Mouse (Mus musculus) thymus, adult 18-20 months (tissue): ENCODE measurements around the gene Stra8.

Experiments
- DNase-seq, 2 experiments: peaks; one replicate each; pipeline ENCODE4 v3.0.0; 2022; ENCODE audit warnings: mixed read lengths in 2 of 2

Stra8 gene

DNA sequence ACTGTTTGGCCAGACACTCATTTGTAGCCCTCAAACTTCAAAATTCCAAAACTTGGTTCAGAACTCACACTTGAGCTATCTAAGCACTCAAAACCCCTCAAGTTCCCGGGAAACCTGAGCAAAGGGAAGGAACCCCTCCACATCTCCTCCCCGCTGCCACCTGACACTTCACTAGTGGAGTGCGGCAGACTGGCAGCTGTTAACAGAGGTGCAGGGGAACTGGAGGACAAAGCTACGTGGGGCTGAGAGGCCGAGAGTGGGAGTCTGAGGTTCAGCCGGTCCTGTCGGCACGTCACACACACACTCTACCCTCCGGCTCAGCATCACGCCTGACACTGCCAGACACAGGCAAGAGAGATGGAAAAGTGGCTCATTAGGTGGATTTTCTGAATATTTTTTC lies 16.1 kb upstream of the Stra8 start:
- no peak for DNase-seq

DNA sequence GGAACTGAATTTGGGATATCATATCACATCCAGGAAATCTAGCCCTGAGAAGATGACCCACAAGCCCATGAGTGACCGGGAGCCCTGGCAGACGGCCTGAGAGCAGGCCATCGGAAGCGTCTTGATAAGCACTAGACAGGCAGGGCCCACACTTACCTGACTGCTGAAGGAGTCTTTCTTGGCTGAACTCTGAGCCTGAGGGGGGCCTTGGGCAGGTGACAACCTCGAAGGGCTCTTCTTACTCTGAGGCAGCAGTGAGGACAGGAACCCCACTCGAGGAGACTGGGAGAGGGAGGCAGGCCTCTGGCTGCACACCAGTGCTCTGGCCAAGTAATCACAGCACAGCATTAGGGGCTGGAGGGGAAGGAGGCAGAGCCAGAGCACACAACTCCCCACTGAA lies 15.6 kb upstream of the Stra8 start:
- DNase-seq: no peak

DNA sequence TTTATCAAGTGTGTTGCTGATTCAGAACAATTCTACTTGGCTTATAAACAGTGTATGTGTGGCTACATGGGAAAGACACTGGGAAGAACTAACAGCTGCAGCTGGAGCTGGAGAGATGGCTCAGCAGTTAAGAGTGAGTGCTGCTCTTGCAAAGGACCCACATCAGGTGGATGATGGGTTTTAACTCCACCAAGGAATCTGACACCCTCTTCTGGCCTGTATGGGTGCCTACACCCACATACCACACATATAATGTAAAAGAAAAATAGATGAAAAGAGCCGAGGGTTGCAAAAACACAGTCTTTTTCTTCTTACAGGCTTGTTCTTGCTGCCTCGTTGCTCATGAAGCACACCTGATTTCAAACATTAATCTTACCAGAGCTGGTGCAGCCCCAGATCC lies 13.8 kb upstream of the Stra8 start:
- DNase-seq: no peak

GRCm38 (mm10) chr6:34906661-34907060 lies 13.3 kb upstream of the Stra8 start:
- no peak for DNase-seq

GRCm38 (mm10) chr6:34907121-34907614 lies 12.8 kb upstream of the Stra8 start:
- DNase-seq: no peak

DNA sequence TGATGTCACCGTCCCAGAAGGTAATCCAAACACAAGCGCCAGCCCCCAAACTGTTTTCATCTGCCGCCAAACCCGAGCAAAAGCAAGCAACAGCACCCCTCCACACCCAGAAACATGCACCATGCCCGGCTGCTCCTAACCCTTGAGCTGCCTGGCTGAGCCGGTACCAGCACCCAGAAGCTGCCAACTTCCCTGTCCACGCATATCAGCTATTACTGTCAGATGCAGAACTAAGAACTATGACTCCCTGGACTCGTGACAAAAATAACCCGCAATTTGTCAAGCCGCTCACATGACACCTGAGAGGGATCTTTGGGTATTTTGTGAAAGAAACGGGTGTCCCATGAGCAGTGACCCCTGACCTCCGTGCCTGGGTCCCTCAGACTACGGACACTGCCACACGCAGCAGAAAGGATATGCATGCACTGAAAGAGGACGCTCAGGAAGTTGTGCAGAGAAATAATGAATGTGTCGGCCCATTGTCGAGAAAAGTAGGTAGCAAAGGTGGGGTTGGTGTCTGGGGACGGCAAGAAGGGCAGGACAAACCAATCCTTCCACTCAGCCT lies 12.2 kb upstream of the Stra8 start:
- no peak for DNase-seq

GRCm38 (mm10) chr6:34909631-34910345 lies 10.2 kb upstream of the Stra8 start:
- no peak for DNase-seq

- peak; percentile 81 to 82 for DNase-seq
Observed at GRCm38 (mm10) chr6:34910371-34911219, 9.4 kb upstream of the Stra8 start, which contains the start of gene Wdr91. Gene Wdr91, minus strand, starts transcription at chr6:34910876.

DNA sequence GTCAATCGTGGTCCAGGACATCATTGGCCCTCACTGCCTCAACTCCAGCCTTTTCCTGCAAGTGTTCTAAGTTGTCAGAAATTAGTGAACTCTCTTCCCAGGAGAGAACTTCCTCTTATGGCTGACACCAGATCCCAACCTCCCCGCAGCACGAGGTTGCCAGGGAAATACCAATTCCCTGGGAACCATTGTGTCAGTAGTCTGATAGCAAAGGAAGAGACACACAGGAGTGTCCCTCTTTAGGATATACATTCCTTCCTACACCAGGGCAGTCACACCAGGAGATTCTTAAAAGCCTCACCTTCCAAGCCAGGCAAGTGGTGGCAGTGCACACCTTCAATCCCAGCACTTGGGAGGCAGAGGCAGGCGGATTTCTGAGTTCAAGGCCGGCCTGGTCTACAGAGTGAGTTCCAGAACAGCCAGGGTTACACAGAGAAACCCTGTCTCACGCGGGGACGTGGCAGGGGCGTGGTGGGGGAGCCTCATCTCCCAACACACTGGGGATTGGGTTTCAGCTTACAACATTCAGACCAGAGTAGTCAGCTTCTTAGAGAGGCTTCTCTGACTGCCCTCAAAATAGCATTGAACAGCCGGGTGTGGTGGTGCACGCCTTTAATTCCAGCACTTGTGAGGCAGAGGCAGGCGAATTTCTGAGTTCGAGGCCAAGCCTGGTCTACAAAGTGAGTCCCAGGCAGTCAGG lies 6.5 kb upstream of the Stra8 start:
- DNase-seq: no peak

- DNase-seq: no peak
Observed at GRCm38 (mm10) chr6:34914462-34914861, 5.5 kb upstream of the Stra8 start.

DNA sequence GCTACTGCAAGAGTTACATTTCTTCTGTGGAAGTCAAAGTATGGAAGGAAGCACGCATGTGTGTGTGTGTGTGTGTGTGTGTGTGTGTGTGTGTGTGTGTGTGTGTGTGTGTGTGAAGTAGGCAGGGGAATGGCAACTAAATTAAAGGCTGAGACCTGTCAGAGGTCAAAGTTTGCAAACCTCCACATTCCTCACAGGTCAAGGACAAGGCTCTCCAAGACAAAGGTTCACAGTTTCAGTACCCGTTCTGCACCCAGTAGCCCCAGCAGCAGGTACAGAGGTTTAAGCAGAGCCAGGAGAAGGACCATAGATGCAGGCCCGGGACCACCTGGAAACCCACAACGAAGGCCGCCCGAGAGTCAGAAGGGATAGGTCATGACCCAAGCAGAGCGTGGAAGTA lies 817 bp upstream of the Stra8 start:
- DNase-seq: no peak

- no peak for DNase-seq
Observed at GRCm38 (mm10) chr6:34920631-34921030, 668 bp downstream of the Stra8 start.

- no peak for DNase-seq
Observed at GRCm38 (mm10) chr6:34921941-34922340, 2.0 kb downstream of the Stra8 start.

DNA sequence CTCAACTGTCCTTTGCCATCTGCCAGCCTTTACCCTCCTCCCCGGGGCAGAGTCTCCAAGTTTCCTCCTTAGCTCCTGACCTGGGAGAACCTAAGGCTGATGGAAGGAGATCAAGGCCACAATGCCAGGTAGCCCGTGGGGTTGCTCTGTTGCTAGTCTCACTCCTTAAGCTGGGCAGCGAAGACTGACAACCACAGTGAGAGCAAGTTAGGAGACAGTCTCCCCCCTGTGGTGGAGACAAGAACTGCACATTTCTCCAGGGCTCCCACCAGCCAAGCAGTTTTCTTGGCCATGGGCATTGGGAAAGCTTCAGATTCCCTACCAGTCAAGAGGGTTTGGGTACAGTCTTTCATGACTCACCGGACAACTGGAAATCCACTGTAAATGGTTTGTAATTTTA lies 7.2 kb downstream of the Stra8 start:
- DNase-seq: no peak

DNA sequence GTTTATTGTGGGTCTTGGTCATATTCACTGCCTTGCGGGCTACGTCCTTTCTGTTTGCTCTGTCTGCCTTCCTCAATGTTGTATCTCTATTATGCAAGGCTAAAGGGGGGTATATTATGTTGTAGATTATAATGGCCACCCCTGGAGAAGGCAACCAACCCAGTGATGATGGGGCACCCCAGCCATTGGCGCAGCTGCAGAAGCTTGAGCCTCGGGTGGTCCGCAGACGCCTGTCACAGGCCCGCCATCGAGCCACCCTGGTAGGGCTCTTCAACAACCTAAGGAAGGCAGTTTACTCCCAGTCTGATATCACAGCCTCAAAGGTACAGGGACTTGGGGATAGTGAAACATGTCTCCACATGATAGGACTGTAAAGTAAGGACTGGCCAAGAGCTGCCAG lies 7.6 kb downstream of the Stra8 start:
- no peak for DNase-seq

GRCm38 (mm10) chr6:34932633-34933032 lies 12.7 kb downstream of the Stra8 start:
- DNase-seq: no peak

DNA sequence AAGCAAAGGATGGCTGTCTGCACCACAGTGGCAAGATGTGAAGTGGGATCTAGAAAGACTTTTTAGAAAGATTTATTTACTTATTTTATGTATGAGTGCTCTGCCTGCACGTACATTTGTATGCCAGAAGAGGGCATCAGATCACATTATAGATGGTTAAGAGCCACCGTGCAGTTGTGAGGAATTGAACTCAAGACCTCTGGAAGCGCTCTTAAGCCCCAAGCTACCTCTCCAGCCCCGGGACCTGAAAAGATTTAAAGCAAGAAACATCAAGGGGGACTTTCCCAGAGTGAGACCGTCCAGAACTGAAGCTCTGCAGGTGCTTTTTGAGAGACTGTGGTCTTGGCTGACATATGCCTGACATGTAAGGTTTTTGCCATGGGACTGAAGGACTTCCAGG lies 16.8 kb downstream of the Stra8 start:
- DNase-seq: no peak

GRCm38 (mm10) chr6:34938280-34938928 lies 18.4 kb downstream of the Stra8 start:
- DNase-seq: no peak

GRCm38 (mm10) chr6:34938929-34939325 lies 19.0 kb downstream of the Stra8 start:
- DNase-seq: no peak

GRCm38 (mm10) chr6:34939451-34939850 lies 19.5 kb downstream of the Stra8 start:
- DNase-seq: no peak

GRCm38 (mm10) chr6:34941496-34941895 lies 21.5 kb downstream of the Stra8 start:
- DNase-seq: no peak

DNA sequence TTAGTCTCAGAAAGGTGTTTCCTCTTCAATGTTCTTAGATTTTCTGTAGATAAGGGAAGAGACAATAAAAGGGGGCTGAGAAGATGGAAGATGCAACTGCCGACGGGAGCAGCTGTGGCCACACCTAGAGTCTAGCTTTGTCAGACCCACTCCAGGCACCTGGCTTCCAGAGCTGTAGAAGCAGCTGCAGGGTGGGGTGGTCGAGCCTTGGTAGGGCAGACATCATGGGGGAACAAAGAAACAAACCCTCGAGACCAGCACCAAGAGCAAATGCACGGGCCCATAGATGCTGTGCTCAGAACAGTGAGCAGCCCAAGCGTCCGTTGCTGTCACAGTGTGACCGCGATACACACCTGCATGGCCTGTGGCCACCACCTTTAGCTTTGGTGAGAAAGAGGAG lies 22.5 kb downstream of the Stra8 start:
- peak; percentile 64 to 76 for DNase-seq

DNA sequence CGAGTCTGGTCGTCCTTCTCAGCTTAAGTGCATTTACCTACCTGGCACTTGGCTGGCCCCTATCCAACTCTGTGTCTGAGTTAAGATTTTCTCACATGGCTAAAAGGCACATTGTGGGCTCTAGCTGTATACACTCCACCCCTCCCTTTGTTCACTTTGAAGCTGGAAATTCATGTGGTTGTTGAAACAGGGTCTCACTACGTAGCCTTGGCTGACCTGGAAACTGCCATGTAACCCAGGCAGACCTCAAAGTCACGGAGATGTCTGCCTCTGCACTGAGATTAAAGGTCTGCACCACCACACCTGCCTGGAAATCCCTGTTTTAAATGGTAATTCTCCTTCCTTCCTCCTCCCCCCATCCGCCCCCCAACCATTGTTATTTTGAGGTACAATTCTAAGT lies 23.5 kb downstream of the Stra8 start:
- DNase-seq: no peak
